In the genomic region with DNA sequence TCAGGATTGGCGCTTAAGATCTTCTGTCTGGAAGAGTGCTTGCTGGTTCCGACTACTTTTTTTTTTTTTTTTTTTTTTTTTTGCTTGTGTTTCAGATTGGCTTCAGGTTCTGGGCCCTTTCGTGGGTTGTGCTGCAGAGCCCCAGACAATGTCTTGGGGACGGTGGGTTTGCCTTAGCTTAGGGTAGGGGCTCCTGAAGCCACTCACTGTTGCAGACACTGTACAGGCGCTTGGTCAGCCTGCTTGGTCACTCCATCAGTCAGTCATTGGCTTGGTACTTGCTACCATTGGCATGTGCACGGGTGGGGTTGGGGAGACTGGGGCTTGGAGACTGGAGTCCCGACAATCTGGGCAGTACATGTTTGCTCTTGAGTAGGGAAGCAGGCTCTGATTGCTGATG, we compare ENCODE assay signal across 8 mouse cellular contexts.
DNase-seq lines count a peak whose midpoint lies in the region; ATAC-seq and TF ChIP-seq lines count a peak whose summit lies in the region.

No protein-coding gene starts in this region.

- H3K4me2 ChIP-seq in kidney, embryonic 14.5 days (replicated peaks; ENCODE audit: low read depth, low read length), result peak overlapping the region; percentile 71
- H3K4me2 ChIP-seq in embryonic facial prominence, embryonic 14.5 days (ENCODE audit: low read depth, low read length), result peak overlapping the region; percentile 60
- H3K4me2 ChIP-seq in hindbrain, postnatal 0 days (ENCODE audit: low read depth, low read length), result peak overlapping the region; percentile 67
- peak overlapping the region; percentile 89 for H3K4me2 ChIP-seq in midbrain, embryonic 15.5 days

- TF ChIP-seq CTCF in hindbrain, postnatal 0 days (IDR thresholded peaks at IDR 0.05; ENCODE audit: low read depth), result no peak

- WGBS in kidney, embryonic 14.5 days, result 17% methylated on average over 7 of the region's 7 CpGs
- 9% methylated on average over 7 of the region's 7 CpGs for WGBS in embryonic facial prominence, embryonic 14.5 days
- 8% methylated on average over 7 of the region's 7 CpGs for WGBS in hindbrain, postnatal 0 days
- WGBS in midbrain, embryonic 15.5 days, result 5% methylated on average over 7 of the region's 7 CpGs

- H3K9ac ChIP-seq in kidney, embryonic 14.5 days (ENCODE audit: low read depth, low read length), result no peak overlapping the region
- H3K9ac ChIP-seq in embryonic facial prominence, embryonic 14.5 days (ENCODE audit: low read depth, low read length), result peak overlapping the region; percentile 47
- no peak overlapping the region for H3K9ac ChIP-seq in hindbrain, postnatal 0 days (replicated peaks; ENCODE audit: low read length)
- H3K9ac ChIP-seq in midbrain, embryonic 15.5 days, result peak overlapping the region; percentile 39; the same call in 1 of the 2 replicates

- peak overlapping the region; percentile 12; the same call in 1 of the 2 replicates for H3K27ac ChIP-seq in kidney, embryonic 14.5 days (ENCODE audit: low read depth, low read length)
- H3K27ac ChIP-seq in embryonic facial prominence, embryonic 14.5 days (replicated peaks; ENCODE audit: low read depth, low read length), result peak overlapping the region; percentile 87
- H3K27ac ChIP-seq in hindbrain, postnatal 0 days, result no peak overlapping the region
- no peak overlapping the region for H3K27ac ChIP-seq in midbrain, embryonic 15.5 days

- ATAC-seq in kidney, embryonic 14.5 days (ENCODE audit: low FRiP score, low TSS enrichment), result 0 out of 2 replicates have a peak, but pooled peaks have one; percentile 22
- 0 out of 2 replicates have a peak, but pooled peaks have one; percentile 32 for ATAC-seq in embryonic facial prominence, embryonic 14.5 days (ENCODE audit: low read depth)
- ATAC-seq in hindbrain, postnatal 0 days, result peak; percentile 8
- peak; percentile 63; the same call in 1 of the 2 replicates for ATAC-seq in midbrain, embryonic 15.5 days (replicated peaks)

- H3K36me3 ChIP-seq in kidney, embryonic 14.5 days (ENCODE audit: control insufficient read depth, insufficient read depth, low read length), result no peaks in the 10 kb centered on the region
- no peaks in the 10 kb centered on the region for H3K36me3 ChIP-seq in embryonic facial prominence, embryonic 14.5 days (ENCODE audit: control insufficient read depth, insufficient read depth, low read length)
- no peaks in the 10 kb centered on the region for H3K36me3 ChIP-seq in hindbrain, postnatal 0 days (ENCODE audit: insufficient read depth, low read length)
- H3K36me3 ChIP-seq in midbrain, embryonic 15.5 days (replicated peaks), result no peaks in the 10 kb centered on the region

- no peaks in the 10 kb centered on the region for H3K9me3 ChIP-seq in kidney, embryonic 14.5 days (ENCODE audit: control insufficient read depth, low read length)
- H3K9me3 ChIP-seq in embryonic facial prominence, embryonic 14.5 days (ENCODE audit: control insufficient read depth, low read length), result no peaks in the 10 kb centered on the region
- no peaks in the 10 kb centered on the region for H3K9me3 ChIP-seq in hindbrain, postnatal 0 days (ENCODE audit: low read length)
- H3K9me3 ChIP-seq in midbrain, embryonic 15.5 days, result no peaks in the 10 kb centered on the region

- H3K4me1 ChIP-seq in kidney, embryonic 14.5 days (ENCODE audit: control insufficient read depth, insufficient read depth, low read length), result peaks cover 7% of the 10 kb centered on the region; the same call in 1 of the 2 replicates
- peaks cover 17% of the 10 kb centered on the region for H3K4me1 ChIP-seq in embryonic facial prominence, embryonic 14.5 days (ENCODE audit: control insufficient read depth, insufficient read depth, low read length)
- H3K4me1 ChIP-seq in hindbrain, postnatal 0 days (ENCODE audit: insufficient read depth, low read length), result no peaks in the 10 kb centered on the region
- H3K4me1 ChIP-seq in midbrain, embryonic 15.5 days, result peaks cover 8% of the 10 kb centered on the region

- H3K4me3 ChIP-seq in kidney, embryonic 14.5 days (ENCODE audit: low read length), result peak overlapping the region; percentile 29; the same call in 1 of the 2 replicates
- peak overlapping the region; percentile 27 for H3K4me3 ChIP-seq in embryonic facial prominence, embryonic 14.5 days (ENCODE audit: low read depth, low read length)
- H3K4me3 ChIP-seq in hindbrain, postnatal 0 days (ENCODE audit: low read length), result peak overlapping the region; percentile 30
- H3K4me3 ChIP-seq in midbrain, embryonic 15.5 days, result peak overlapping the region; percentile 39

- no peaks in the 10 kb centered on the region for H3K27me3 ChIP-seq in kidney, embryonic 14.5 days (ENCODE audit: control insufficient read depth, insufficient read depth, low read length)
- no peaks in the 10 kb centered on the region for H3K27me3 ChIP-seq in embryonic facial prominence, embryonic 14.5 days (replicated peaks; ENCODE audit: control insufficient read depth, insufficient read depth, low read length)
- H3K27me3 ChIP-seq in hindbrain, postnatal 0 days (ENCODE audit: insufficient read depth, low read length), result no peaks in the 10 kb centered on the region
- no peaks in the 10 kb centered on the region for H3K27me3 ChIP-seq in midbrain, embryonic 15.5 days (replicated peaks)

- no peak for DNase-seq in kidney, adult 8-10 months
- DNase-seq in embryonic facial prominence, embryonic 14.5 days (ENCODE audit: low spot score), result no peak
- DNase-seq in hindbrain, postnatal 0 days (ENCODE audit: low spot score), result no peak
- no peak for DNase-seq in gastrocnemius, postnatal 25 days
- DNase-seq in testis, postnatal 10 days (ENCODE audit: low spot score), result no peak
- no peak for DNase-seq in MN1 (ENCODE audit: low spot score)

Comparison
In these comparisons a context has a peak if more than half of its experiments do, and no peak if none do; other contexts are left out.
1. ATAC-seq: peak in every context shown above with its lines; median percentile 63 in midbrain, embryonic 15.5 days; 32 in embryonic facial prominence, embryonic 14.5 days; 22 in kidney, embryonic 14.5 days; 8 in hindbrain, postnatal 0 days.
2. H3K27ac ChIP-seq: peak in kidney, embryonic 14.5 days (single experiment) and embryonic facial prominence, embryonic 14.5 days (single experiment); none in hindbrain, postnatal 0 days (single experiment) and midbrain, embryonic 15.5 days (single experiment).
3. H3K9ac ChIP-seq: peak in embryonic facial prominence, embryonic 14.5 days (single experiment) and midbrain, embryonic 15.5 days (single experiment); none in kidney, embryonic 14.5 days (single experiment) and hindbrain, postnatal 0 days (single experiment).
4. Peak in every context shown above with its lines, with median percentiles within 50 percentile points of each other: H3K4me2 ChIP-seq and H3K4me3 ChIP-seq.